Mouse (Mus musculus): ENCODE results near the gene Scd1.
A peak's percentile ranks its signal among the peaks of the same experiment; 100 is the strongest.

Gene Scd1

GRCm38 (mm10) chr19:44407341-44408222, at the start of gene Scd1:
Gene Scd1 (minus strand): TSS chr19:44407879.
- DNase-seq = peak; percentile 75

DNA sequence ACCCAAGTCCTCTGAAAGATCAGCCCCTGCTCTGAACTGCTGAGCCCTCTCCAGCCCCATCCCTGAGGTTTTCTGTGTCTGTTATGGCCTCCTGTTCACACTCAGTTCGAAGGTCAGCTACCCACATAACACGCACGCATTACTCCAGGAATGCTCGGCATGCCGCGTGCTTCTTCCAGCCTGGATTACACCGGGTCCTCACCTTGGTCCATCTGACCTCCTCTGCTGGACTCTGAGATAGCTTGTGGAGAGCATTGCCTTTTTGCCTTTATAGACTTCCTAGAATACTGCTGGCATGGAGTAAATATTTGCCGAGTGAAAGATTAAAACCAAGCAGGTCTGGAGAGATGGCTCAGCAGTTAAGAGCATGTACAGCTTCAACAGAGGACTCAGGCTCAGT, 47.7 kb upstream of the Scd1 start:
- DNase-seq = no peak

DNA sequence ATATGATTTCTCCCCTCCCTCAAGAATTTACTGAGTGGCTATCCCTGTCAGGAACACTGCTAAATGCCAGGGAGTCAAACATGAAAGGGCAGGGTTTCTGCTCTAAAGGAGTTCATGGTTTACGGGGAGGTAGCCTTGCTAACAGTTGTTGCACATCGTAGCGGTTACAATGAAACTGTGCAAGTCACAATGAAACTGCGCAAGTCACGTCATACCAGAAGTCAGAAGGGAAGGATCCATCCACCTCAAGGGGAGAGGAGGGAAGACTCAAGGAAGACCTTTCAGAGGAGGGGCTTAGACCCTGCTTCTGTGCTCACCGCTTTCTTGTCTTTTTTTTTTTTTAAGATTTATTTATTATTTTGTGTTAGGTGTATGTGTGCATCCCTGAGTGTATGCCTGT, 47.2 kb upstream of the Scd1 start:
- DNase-seq = no peak

- no peak for DNase-seq
Observed at GRCm38 (mm10) chr19:44447927-44448326, 40.2 kb upstream of the Scd1 start.

DNA sequence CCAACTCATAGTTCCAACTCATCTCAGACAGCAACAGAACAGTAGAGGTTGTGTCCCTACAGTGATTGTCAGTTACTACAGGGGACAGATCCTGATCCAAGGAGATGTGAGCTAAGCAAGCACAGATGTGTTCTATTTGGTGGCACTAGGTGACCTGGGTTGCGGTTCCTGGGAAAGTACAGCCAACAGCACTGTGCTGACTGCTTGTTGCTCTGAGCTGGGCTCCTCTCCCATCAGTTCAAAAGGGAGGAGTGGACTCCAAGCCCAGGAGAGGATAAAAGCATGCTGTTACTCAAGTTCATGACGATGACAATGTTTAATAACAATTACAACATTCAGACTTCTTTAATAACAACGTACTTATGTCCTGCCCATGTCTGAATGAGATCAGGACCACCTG, 38.1 kb upstream of the Scd1 start:
- peak; percentile 14 for DNase-seq

GRCm38 (mm10) chr19:44439302-44439701, 31.6 kb upstream of the Scd1 start:
- DNase-seq = no peak

- DNase-seq = no peak
Observed at GRCm38 (mm10) chr19:44437975-44438374, 30.3 kb upstream of the Scd1 start.

GRCm38 (mm10) chr19:44432084-44432483, 24.4 kb upstream of the Scd1 start:
- DNase-seq = no peak

GRCm38 (mm10) chr19:44427721-44428120, 20.0 kb upstream of the Scd1 start:
- DNase-seq = no peak

DNA sequence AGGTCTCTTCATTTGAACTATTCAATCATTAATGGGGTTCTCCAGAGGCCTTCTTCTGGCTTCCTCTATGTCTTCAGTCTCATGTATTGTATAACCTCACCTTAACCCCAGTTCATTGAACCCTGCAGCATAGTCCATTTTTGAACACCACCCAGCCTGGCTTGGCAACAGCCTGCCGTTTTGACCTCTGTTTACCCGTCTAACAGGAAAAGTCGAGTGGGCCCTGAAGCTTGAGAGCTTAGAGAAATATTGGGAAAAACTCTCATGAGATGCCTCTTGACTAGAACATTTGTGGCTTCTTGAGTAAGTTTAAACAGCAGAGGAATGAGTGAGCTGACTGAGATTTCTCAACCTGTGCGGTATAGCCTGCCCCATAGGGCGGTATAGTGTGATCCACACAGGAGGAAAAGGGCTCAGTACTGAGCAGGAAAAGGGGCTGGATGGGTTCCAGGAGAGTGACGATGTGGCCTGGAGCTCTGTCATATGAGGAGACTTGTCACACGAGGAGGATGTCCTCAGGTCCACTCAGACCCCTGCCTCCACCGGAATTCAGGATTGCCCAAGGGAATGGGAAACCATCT, 14.5 kb upstream of the Scd1 start:
- peak; percentile 83 for DNase-seq

GRCm38 (mm10) chr19:44419530-44419929, 11.9 kb upstream of the Scd1 start:
- DNase-seq = no peak

DNA sequence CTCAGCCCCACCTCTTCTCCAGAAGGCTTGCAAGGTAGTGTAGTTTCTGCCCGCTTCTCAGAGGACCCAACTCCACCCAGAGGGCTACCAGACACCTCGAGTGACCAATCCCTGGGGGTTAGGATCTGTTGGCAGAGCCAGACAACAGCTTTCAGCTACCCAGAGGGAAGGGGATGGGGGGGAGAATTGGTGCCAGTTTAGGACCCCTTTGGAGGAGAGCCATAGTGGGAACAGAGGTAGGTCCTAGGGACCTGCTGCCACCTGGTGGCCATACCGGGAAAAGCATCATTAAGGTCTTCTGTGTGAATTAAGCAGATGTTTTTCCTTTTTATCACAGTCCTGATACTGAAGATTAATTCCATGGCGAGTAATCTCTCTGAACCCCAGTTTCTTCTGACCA, 11.3 kb upstream of the Scd1 start:
- peak; percentile 74 for DNase-seq

DNA sequence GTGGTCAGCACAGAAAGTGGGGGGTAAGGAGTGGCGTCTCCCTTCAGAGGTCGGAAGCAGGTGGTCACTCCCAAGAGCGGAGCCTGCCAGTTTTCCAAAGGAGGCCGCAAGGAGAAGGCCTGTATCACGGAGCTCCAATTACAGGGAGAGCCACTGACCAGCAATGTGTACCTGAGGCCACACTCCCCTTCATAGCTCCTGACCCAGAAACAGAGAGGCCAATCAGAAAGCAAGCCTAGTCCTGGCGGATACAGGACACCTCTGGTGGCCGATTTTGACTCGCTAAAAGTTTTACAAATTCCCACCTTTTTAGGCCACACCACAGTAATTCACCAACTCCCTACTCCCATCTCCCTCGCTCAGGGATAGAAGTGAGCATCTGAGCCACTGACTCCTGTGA, 10.9 kb upstream of the Scd1 start:
- no peak for DNase-seq

- DNase-seq = no peak
Observed at GRCm38 (mm10) chr19:44418061-44418460, 10.4 kb upstream of the Scd1 start.

- no peak for DNase-seq
Observed at GRCm38 (mm10) chr19:44417448-44417847, 9.8 kb upstream of the Scd1 start.

DNA sequence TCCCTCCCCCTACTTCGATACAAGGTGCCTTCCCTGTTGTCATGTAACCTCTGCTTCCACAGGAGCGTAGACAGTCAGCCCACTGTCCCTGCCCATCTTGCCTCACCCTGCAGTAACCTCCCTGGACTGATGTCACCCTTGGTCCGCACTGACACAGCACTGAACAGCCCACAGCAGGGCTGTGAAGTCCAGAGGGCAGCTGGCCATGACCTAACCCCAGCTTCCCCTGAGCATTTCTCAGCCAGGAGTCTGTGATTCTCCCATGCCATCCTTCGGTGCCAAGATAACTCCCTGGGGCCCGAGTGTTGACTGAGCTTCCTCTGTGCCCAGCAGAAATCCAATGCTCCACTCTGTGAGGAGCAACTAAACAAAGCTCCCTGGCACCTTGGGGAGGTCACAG, 8.6 kb upstream of the Scd1 start:
- DNase-seq = no peak

GRCm38 (mm10) chr19:44415464-44415863, 7.8 kb upstream of the Scd1 start:
- no peak for DNase-seq

GRCm38 (mm10) chr19:44410269-44410992, 2.8 kb upstream of the Scd1 start:
- no peak for DNase-seq

- no peak for DNase-seq
Observed at GRCm38 (mm10) chr19:44408595-44408994, 916 bp upstream of the Scd1 start.

DNA sequence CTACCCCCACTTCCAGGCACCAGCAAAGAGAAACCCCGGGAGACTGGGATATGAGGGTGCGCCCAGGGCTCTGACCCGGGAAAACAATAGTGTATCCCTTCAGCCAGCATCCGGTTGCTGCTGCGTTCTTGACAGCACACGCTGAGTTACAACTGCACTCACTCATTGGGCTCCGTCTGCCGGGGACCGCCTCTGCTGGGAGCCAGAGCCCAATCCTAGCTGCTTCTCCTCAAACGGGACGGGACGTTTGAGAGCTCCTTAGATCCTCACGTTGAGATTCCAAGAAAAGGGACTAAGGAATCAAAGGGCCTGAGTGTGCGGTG, 505 bp upstream of the Scd1 start:
- DNase-seq = peak; percentile 83

DNA sequence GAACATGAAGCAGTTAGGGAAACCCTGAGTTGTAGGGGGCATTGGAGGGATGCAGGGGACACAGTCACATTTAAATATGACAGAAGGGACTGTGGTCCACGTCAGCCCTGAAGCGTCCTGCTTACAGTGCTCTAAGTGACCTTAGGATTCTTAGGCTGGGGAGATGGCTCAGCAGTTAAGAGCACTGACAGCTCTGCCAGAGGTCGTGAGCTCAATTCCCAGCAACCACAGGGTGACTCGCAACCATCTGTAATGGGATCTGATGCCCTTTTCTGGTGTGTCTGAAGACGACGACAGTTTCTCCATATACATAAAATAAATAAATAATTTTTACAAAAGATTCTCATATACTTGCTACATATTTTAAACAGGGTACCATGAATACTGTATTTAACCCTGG, 4.1 kb downstream of the Scd1 start:
- no peak for DNase-seq

DNA sequence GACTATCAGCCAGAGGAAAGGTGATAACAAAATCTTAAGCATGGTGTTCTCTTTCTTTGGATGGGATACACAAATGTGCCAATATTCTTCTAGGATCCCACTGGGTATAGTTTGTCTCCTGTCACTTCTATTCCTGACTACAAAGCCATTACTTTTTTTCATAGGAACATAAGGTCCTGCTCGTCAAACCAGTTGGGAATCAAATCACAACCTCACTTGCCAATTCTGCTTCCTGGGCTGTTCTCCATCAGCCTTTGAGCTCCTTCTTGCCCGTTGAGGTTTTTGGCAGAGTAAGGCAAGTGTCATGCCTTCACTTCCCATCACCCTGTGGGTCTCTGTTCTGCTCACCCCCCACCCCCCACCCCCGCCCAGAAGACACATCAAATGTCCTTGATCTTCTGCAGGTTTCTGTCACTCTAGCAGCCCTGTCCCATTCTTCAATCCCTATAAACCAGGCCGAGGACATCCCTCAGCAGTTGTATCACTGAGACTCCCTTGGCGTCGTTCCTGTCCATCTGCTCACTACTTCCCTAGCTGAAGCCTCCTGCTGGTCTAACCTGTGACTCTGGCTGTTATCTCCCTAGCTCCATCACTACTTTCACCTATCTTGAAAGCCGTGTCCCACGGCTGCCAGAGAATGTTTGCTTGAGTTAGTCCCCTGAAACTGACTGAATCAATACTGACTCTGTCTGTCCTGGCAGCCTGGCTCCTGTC, 7.0 kb downstream of the Scd1 start:
- no peak for DNase-seq

GRCm38 (mm10) chr19:44400076-44400475, 7.6 kb downstream of the Scd1 start:
- DNase-seq = no peak
